31 mouse cellular contexts compared by ENCODE assay signal in genomic region chr1:133258694-133259093, GRCm38 (mm10). TPM values are rescaled to one million over a fixed set of nuclear protein-coding genes. Genes with fewer than 3 reads are reported as not detected.
"Had no signal": no experiment of that assay in that cellular context is flagged by ENCODE, and none has a peak within 500 bp of the region (broad histone marks: within the 10 kb centered on the region; RNA-seq: fewer than 3 reads in every experiment).

No protein-coding gene starts in this region.

- H3K27me3 ChIP-seq: heart, embryonic 12.5 days; hindbrain, embryonic 12.5 days; intestine, embryonic 15.5 days had no signal

- H3K27ac ChIP-seq: gastrocnemius, adult 2 months; heart, adult 2 months; hindbrain, embryonic 10.5 days; hindbrain, embryonic 12.5 days; hindbrain, embryonic 14.5 days; layer of hippocampus, adult 2 months; left cerebral cortex, adult 2 months; limb, embryonic 10.5 days; limb, embryonic 12.5 days had no signal

- H3K36me3 ChIP-seq: limb, embryonic 10.5 days; limb, embryonic 12.5 days had no signal

- ATAC-seq: hindbrain, embryonic 16.5 days; inflammation-experienced regulatory T-cells, adult 6 months; intestine, embryonic 15.5 days; intestine, postnatal 0 days had no signal

- DNase-seq: gastrocnemius, adult 2 months; gastrocnemius, postnatal 10 days; gastrocnemius, postnatal 25 days; heart, adult 2 months; heart, postnatal 10 days; heart, postnatal 4 days; kidney, adult 18-20 months; kidney, adult 8-10 months; kidney, postnatal 10 days; kidney, postnatal 4 days; liver had no signal

- H3K9ac ChIP-seq: heart, embryonic 12.5 days; hindbrain, embryonic 12.5 days; hindbrain, embryonic 14.5 days; intestine, embryonic 15.5 days; limb, embryonic 12.5 days had no signal

- H3K9me3 ChIP-seq: heart, embryonic 12.5 days; hindbrain, embryonic 10.5 days; hindbrain, embryonic 12.5 days; intestine, embryonic 15.5 days; limb, embryonic 10.5 days had no signal

- H3K4me3 ChIP-seq: gastrocnemius, adult 2 months; heart, embryonic 12.5 days; hindbrain, embryonic 10.5 days; hindbrain, embryonic 12.5 days; intestine, embryonic 15.5 days; layer of hippocampus, adult 2 months; left cerebral cortex, adult 2 months; limb, embryonic 10.5 days; limb, embryonic 12.5 days had no signal

- H3K4me2 ChIP-seq: heart, embryonic 12.5 days; hindbrain, embryonic 12.5 days; hindbrain, embryonic 14.5 days; limb, embryonic 12.5 days; liver, embryonic 11.5 days had no signal

RNA-seq across cellular contexts. Expression of gene Golt1a, which starts 50.9 kb away (rescaled TPM):
- total RNA-seq: gastrocnemius, adult 2 months; gastrocnemius, postnatal 10 days; gastrocnemius, postnatal 25 days; gastrocnemius, postnatal 4 days; granulocyte monocyte progenitor cell, adult 5-6 weeks; heart, adult 2 months; heart, postnatal 10 days; heart, postnatal 4 days; layer of hippocampus, adult 2 months; layer of hippocampus, postnatal 10 days; layer of hippocampus, postnatal 25 days had no signal
- polyA plus RNA-seq: heart, embryonic 12.5 days; heart, embryonic 14.5 days; heart, embryonic 16.5 days; hindbrain, embryonic 10.5 days; hindbrain, embryonic 12.5 days; hindbrain, embryonic 14.5 days; hindbrain, embryonic 16.5 days; inflammation-experienced regulatory T-cells, adult 6 months; limb, embryonic 10.5 days; limb, embryonic 12.5 days; limb, embryonic 14.5 days had no signal
